Mouse (Mus musculus): ENCODE results near the gene Zswim4. TPM values are rescaled to one million over a fixed set of nuclear protein-coding genes. Genes with fewer than 3 reads are reported as not detected.

Zswim4 gene
- polyA plus RNA-seq, 1 experiment: 30.0 TPM

GRCm38 (mm10) chr8:84203975-84204772 lies 32.7 kb downstream of the Zswim4 start:
- Histone ChIP-seq H3K4me3 (ENCODE audit: low read depth, low read length) (peak overlapping the region; percentile 94), H3K27ac (ENCODE audit: insufficient read depth, low read depth, low read length) (peak overlapping the region; percentile 97), H3K4me1 (ENCODE audit: control insufficient read depth, insufficient read depth, insufficient read length, low read length) (peaks cover 17% of the 10 kb centered on the region), H3K36me3 (ENCODE audit: control insufficient read depth, insufficient read depth, low read length) (peaks cover 6% of the 10 kb centered on the region; the same call in 1 of the 2 replicates), H3K27me3 (ENCODE audit: control insufficient read depth, insufficient read depth, low read length) (no peaks in the 10 kb centered on the region)
- whole genome bisulfite sequencing: 45% methylated on average over 13 of the region's 13 CpGs
- no peak for TF ChIP-seq CTCF (IDR thresholded peaks at IDR 0.05; ENCODE audit: extremely low read depth, insufficient read length, insufficient replicate concordance, low read depth, low read length)
- no peak for TF ChIP-seq POLR2A (IDR thresholded peaks at IDR 0.05; ENCODE audit: low read depth, low read length)

DNA sequence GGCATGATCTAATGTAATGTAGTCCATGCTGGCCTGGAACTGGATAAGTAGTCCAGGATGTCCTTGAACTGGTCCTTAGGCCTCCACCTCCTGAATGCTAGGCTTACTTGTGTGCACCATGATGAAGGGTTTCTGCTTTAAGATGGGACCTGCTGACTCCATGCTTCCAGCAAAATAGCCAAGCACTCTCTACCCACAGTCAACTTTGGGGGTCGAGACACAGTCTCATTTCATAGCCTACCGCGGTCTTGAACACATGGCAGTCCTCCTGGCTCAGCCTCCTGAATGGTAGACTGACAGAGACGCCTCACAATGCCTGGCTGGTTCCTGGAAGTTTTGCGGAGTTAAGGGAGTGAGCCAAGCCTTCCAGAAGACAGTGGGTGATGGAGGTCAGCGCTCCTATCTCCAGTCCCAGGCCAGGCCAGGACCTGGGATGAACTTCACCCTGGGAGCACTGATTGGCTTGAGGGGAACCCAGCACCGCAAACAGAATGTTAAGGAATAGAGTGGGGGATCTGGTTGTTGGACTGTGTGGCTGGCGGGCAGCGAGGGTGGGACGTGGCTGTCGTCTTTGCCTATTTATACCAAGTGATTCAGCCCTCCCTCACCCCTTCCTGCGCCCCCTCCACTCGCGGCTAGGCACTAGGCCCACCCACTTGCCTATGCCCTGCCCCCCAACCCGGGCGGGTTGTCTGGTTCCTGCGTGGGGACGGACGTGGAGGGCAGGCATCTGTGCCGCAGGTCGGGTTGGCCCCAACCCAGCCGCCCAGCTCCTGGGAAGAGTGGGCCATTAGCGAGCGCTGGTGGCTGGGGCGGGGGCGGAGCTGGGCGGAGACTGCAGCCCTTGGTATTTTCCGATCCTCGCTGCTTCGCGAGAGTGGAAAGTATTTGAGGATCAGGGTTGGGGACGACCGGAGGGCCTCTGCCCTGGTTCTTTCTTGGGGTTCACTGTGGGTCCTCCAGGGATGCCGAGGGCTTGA lies 33.6 kb downstream of the Zswim4 start:
- Histone ChIP-seq H3K27me3 (ENCODE audit: control insufficient read depth, insufficient read depth, low read length) (no peaks in the 10 kb centered on the region), H3K4me1 (ENCODE audit: control insufficient read depth, insufficient read depth, insufficient read length, low read length) (peaks cover 23% of the 10 kb centered on the region), H3K36me3 (ENCODE audit: control insufficient read depth, insufficient read depth, low read length) (peaks cover 1% of the 10 kb centered on the region; the same call in 1 of the 2 replicates), H3K27ac (ENCODE audit: insufficient read depth, low read depth, low read length) (peak overlapping the region; percentile 97), H3K4me3 (ENCODE audit: low read depth, low read length) (peak overlapping the region; percentile 94)
- 22% methylated on average over 34 of the region's 34 CpGs for WGBS
- TF ChIP-seq CTCF (IDR thresholded peaks at IDR 0.05; ENCODE audit: extremely low read depth, insufficient read length, insufficient replicate concordance, low read depth, low read length) (no peak), POLR2A (IDR thresholded peaks at IDR 0.05; ENCODE audit: low read depth, low read length) (peak; percentile 31; the same call in 1 of the 2 replicates)

GRCm38 (mm10) chr8:84202466-84202865 lies 34.4 kb downstream of the Zswim4 start:
- peaks cover 28% of the 10 kb centered on the region for H3K4me1 ChIP-seq (ENCODE audit: control insufficient read depth, insufficient read depth, insufficient read length, low read length)
- no peak for TF ChIP-seq POLR2A (IDR thresholded peaks at IDR 0.05; ENCODE audit: low read depth, low read length)
- no peak for TF ChIP-seq CTCF (IDR thresholded peaks at IDR 0.05; ENCODE audit: extremely low read depth, insufficient read length, insufficient replicate concordance, low read depth, low read length)
- peak overlapping the region; percentile 97 for H3K27ac ChIP-seq (ENCODE audit: insufficient read depth, low read depth, low read length)
- peaks cover 1% of the 10 kb centered on the region; the same call in 1 of the 2 replicates for H3K36me3 ChIP-seq (ENCODE audit: control insufficient read depth, insufficient read depth, low read length)
- peak overlapping the region; percentile 94 for H3K4me3 ChIP-seq (ENCODE audit: low read depth, low read length)
- no peaks in the 10 kb centered on the region for H3K27me3 ChIP-seq (ENCODE audit: control insufficient read depth, insufficient read depth, low read length)
- 47% methylated on average over 9 of the region's 9 CpGs for WGBS

DNA sequence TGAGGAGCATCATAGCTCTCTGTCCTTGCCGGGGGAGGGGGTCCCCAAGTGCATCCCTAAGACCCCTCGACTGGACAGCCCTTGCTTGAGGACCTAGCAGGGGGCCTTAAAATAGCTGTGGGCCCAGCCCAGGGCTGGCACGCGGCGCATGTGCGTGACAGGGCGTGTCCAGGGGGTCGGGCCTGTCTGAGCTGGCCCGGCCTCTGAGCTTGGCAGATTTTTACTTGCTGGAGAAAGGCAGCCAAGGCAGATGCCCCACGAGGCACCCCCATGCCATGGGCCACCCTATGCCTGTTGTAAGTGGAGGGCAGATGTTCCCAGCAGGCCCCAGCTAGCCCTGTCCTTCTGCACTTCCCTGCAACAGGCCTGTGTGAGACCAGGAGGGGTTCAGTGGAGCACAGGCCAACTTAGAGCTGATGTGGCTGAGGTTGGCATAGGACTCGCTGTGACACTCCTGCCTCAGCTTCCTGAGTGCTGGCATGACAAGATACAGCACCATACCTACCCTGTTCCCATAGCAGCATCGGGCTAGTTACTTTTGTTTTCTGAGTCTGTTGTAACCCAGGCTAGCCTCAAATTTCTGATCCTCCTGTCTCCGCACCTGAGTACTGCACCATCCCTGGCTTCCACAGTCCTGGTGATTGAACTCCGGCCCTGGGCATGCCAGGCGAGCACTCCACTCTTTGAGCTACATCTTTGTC lies 35.2 kb downstream of the Zswim4 start:
- Histone ChIP-seq H3K27ac (ENCODE audit: insufficient read depth, low read depth, low read length) (peak overlapping the region; percentile 97), H3K4me1 (ENCODE audit: control insufficient read depth, insufficient read depth, insufficient read length, low read length) (peaks cover 28% of the 10 kb centered on the region), H3K4me3 (ENCODE audit: low read depth, low read length) (peak overlapping the region; percentile 94), H3K36me3 (ENCODE audit: control insufficient read depth, insufficient read depth, low read length) (peaks cover under 1% of the 10 kb centered on the region; the same call in 1 of the 2 replicates), H3K27me3 (ENCODE audit: control insufficient read depth, insufficient read depth, low read length) (no peaks in the 10 kb centered on the region)
- WGBS: 42% methylated on average over 15 of the region's 15 CpGs
- TF ChIP-seq POLR2A (IDR thresholded peaks at IDR 0.05; ENCODE audit: low read depth, low read length) (peak; percentile 33; the same call in 1 of the 2 replicates), CTCF (IDR thresholded peaks at IDR 0.05; ENCODE audit: extremely low read depth, insufficient read length, insufficient replicate concordance, low read depth, low read length) (no peak)

- no peaks in the 10 kb centered on the region for H3K36me3 ChIP-seq (ENCODE audit: control insufficient read depth, insufficient read depth, low read length)
- peak overlapping the region; percentile 94 for H3K4me3 ChIP-seq (ENCODE audit: low read depth, low read length)
- 2% methylated on average over 70 of the region's 70 CpGs for WGBS
- TF ChIP-seq CTCF (IDR thresholded peaks at IDR 0.05; ENCODE audit: extremely low read depth, insufficient read length, insufficient replicate concordance, low read depth, low read length) (no peak), POLR2A (IDR thresholded peaks at IDR 0.05; ENCODE audit: low read depth, low read length) (peak; percentile 94)
- peaks cover 28% of the 10 kb centered on the region for H3K4me1 ChIP-seq (ENCODE audit: control insufficient read depth, insufficient read depth, insufficient read length, low read length)
- H3K27ac ChIP-seq (ENCODE audit: insufficient read depth, low read depth, low read length): peak overlapping the region; percentile 97
- H3K27me3 ChIP-seq (ENCODE audit: control insufficient read depth, insufficient read depth, low read length): no peaks in the 10 kb centered on the region
Measured at GRCm38 (mm10) chr8:84200652-84201544, 36.0 kb downstream of the Zswim4 start.
